Mouse (Mus musculus): ENCODE data around the gene Ddx5. TPM values are rescaled to one million over a fixed set of nuclear protein-coding genes. Genes with fewer than 3 reads are reported as not detected.
"Not testable (repeated sequence)": the region's sequence is repeated elsewhere in the genome, so short reads cannot be mapped to it uniquely, and the experiment has no call there.

Gene Ddx5
- polyA plus RNA-seq, 1 experiment, result 597 TPM

- no peak for DNase-seq (ENCODE audit: low read depth)
- TF ChIP-seq POLR2A (IDR thresholded peaks at IDR 0.05; ENCODE audit: borderline replicate concordance, extremely low read depth, insufficient read depth, insufficient read length, poor library complexity, severe bottlenecking) (no peak), CTCF (IDR thresholded peaks at IDR 0.05; ENCODE audit: borderline replicate concordance, extremely low read depth, insufficient read depth, insufficient read length) (no peak)
These were observed 35.7 kb downstream of the Ddx5 start for GRCm38 (mm10) chr11:106753314-106753713.

- no peak for DNase-seq (ENCODE audit: low read depth)
- TF ChIP-seq CTCF (IDR thresholded peaks at IDR 0.05; ENCODE audit: borderline replicate concordance, extremely low read depth, insufficient read depth, insufficient read length) (no peak), POLR2A (IDR thresholded peaks at IDR 0.05; ENCODE audit: borderline replicate concordance, extremely low read depth, insufficient read depth, insufficient read length, poor library complexity, severe bottlenecking) (no peak)
These were observed 36.9 kb downstream of the Ddx5 start for GRCm38 (mm10) chr11:106752103-106752502.

DNA sequence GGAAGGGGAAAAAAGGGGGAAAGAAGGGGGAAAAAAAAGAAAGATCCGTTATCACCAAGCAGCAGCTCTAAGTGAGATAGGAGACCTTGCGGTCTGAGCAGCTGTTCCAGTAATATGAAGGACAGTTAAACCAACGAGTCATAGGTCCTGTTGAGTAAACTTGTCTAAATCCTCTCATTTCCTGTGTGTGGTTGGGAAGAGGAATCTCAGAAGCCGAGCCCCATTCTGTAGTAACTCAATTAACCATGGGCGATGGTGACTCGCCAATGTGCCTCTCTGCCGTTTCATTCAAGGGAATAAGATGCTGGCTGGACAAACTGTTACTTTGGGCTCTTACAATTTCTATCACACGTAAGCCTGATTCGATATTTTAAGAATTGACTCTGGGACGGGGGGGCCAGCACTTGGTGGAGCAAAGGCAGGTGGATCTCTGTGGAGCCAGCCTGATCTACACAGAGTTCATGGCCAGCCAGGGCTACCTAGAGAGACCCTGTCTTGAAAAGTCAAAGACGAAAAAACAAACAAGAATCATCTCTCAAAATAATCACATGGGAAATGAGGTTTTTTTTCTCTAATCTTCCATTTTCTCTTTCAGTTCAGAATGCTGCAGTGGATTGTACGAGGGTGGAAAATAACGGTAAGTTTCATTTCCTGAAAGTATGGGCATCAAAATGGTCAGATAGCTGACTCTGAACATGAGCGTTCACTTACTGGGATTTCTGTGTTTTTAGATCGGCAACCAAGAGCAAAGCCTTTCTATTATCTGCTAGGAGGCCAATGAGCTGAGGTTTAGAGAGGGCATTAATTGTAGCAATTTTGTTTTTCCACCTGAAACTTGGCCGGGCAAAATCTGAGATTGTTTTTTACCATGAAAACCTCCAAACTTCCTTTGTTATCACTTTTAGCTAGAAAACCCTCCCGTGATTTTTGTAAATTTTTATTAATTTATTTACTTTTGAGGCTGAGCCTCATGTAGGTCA, 37.7 kb downstream of the Ddx5 start, which contains the start of gene Milr1:
Gene Milr1 (plus strand): TSS at position 188 of the 980 bp plus-strand sequence.
- no peak for DNase-seq (ENCODE audit: low read depth)
- no peak for TF ChIP-seq CTCF (IDR thresholded peaks at IDR 0.05; ENCODE audit: borderline replicate concordance, extremely low read depth, insufficient read depth, insufficient read length)

- no peak for DNase-seq (ENCODE audit: low read depth)
- TF ChIP-seq CTCF (IDR thresholded peaks at IDR 0.05; ENCODE audit: borderline replicate concordance, extremely low read depth, insufficient read depth, insufficient read length), result no peak
- no peak for TF ChIP-seq POLR2A (IDR thresholded peaks at IDR 0.05; ENCODE audit: borderline replicate concordance, extremely low read depth, insufficient read depth, insufficient read length, poor library complexity, severe bottlenecking)
These were observed 38.7 kb downstream of the Ddx5 start, which contains the start of gene Pecam1 for GRCm38 (mm10) chr11:106750121-106750751. Gene Pecam1 (minus strand): TSS chr11:106750628.

GRCm38 (mm10) chr11:106749557-106750120, 39.3 kb downstream of the Ddx5 start:
- DNase-seq (ENCODE audit: low read depth), result not testable (repeated sequence)

- TF ChIP-seq POLR2A (IDR thresholded peaks at IDR 0.05; ENCODE audit: borderline replicate concordance, extremely low read depth, insufficient read depth, insufficient read length, poor library complexity, severe bottlenecking), result no peak
- no peak; the same call in 1 of the 2 replicates for TF ChIP-seq CTCF (IDR thresholded peaks at IDR 0.05; ENCODE audit: borderline replicate concordance, extremely low read depth, insufficient read depth, insufficient read length)
- DNase-seq (ENCODE audit: low read depth), result no peak
These were observed 44.0 kb downstream of the Ddx5 start for GRCm38 (mm10) chr11:106744949-106745348.

GRCm38 (mm10) chr11:106742388-106742841, 46.6 kb downstream of the Ddx5 start:
- DNase-seq (ENCODE audit: low read depth), result peak; percentile 73
- TF ChIP-seq CTCF (IDR thresholded peaks at IDR 0.05; ENCODE audit: borderline replicate concordance, extremely low read depth, insufficient read depth, insufficient read length) (no peak), POLR2A (IDR thresholded peaks at IDR 0.05; ENCODE audit: borderline replicate concordance, extremely low read depth, insufficient read depth, insufficient read length, poor library complexity, severe bottlenecking) (no peak)

DNA sequence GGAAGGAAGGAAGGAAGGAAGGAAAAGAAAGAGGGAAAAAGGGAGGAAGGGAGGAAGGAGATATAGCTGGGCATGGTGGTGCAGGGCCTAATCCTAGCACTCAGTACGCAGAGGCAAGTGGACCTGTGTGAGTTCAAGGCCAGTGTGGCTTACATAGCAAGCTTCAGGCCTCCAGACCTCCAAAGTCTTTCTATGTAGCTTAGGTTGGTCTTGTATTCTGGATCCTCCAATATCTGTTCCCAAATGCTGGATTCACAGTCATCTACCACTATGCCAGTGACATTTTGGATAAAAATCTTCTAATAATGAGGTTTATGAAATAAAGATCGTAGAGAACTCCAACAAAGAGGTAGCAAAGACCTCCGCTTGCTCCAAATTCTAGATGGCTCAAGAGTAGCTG, 47.2 kb downstream of the Ddx5 start:
- TF ChIP-seq CTCF (IDR thresholded peaks at IDR 0.05; ENCODE audit: borderline replicate concordance, extremely low read depth, insufficient read depth, insufficient read length) (no peak), POLR2A (IDR thresholded peaks at IDR 0.05; ENCODE audit: borderline replicate concordance, extremely low read depth, insufficient read depth, insufficient read length, poor library complexity, severe bottlenecking) (no peak)
- no peak for DNase-seq (ENCODE audit: low read depth)

DNA sequence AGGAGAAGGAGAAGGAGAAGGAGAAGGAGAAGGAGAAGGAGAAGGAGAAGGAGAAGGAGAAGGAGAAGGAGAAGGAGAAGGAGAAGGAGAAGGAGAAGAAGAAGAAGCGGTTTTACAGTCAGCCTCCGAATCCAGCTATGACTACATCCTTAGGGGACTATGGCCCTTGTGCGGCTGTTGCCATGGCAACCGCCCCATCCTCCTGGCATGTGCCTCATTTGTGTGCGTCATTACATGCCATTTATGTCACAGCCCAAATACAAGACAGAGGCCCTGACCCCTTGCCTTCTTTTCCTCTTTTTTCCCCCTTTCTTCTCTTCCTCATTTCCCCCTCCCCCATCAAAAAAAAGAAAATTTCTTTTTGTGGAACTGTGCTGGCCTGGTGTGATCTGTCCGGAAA, 47.8 kb downstream of the Ddx5 start:
- no peak for TF ChIP-seq POLR2A (IDR thresholded peaks at IDR 0.05; ENCODE audit: borderline replicate concordance, extremely low read depth, insufficient read depth, insufficient read length, poor library complexity, severe bottlenecking)
- no peak for TF ChIP-seq CTCF (IDR thresholded peaks at IDR 0.05; ENCODE audit: borderline replicate concordance, extremely low read depth, insufficient read depth, insufficient read length)
- peak; percentile 86 for DNase-seq (ENCODE audit: low read depth)

DNA sequence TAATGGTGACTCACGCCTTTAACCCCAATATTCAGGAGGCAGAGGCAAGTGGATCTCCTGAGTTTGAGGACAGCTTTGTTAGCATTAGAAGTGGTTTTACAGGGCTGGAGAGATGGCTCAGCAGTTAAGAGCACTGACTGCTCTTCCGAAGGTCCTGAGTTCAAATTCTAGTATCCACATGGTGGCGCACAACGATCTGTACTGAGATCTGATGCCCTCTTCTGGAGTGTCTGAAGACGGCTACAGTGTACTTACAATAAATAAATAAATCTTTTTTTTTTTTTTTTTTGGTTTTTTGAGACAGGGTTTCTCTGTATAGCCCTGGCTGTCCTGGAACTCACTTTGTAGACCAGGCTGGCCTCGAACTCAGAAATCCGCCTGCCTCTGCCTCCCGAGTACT, 48.3 kb downstream of the Ddx5 start:
- not testable (repeated sequence) for DNase-seq (ENCODE audit: low read depth)

GRCm38 (mm10) chr11:106739116-106739515, 49.9 kb downstream of the Ddx5 start:
- DNase-seq (ENCODE audit: low read depth), result peak; percentile 43
- TF ChIP-seq CTCF (IDR thresholded peaks at IDR 0.05; ENCODE audit: borderline replicate concordance, extremely low read depth, insufficient read depth, insufficient read length), result no peak
- no peak for TF ChIP-seq POLR2A (IDR thresholded peaks at IDR 0.05; ENCODE audit: borderline replicate concordance, extremely low read depth, insufficient read depth, insufficient read length, poor library complexity, severe bottlenecking)
